Mouse (Mus musculus): Measurements from ENCODE around the gene 2900011O08Rik. TPM values are rescaled to one million over a fixed set of nuclear protein-coding genes. Genes with fewer than 3 reads are reported as not detected.

2900011O08Rik gene
- total and polyA plus RNA-seq, 2 experiments from 2014 or later, result 169 to 222 TPM

GRCm38 (mm10) chr16:14033076-14033475 is 46.7 kb downstream of the 2900011O08Rik start:
- ATAC-seq (ENCODE audit: low FRiP score) (no peak), DNase-seq (ENCODE audit: low spot score) (no peak)
- H3K4me1 ChIP-seq (ENCODE audit: insufficient read depth, low read length), result no peaks in the 10 kb centered on the region
- no peak overlapping the region for H3K4me2 ChIP-seq (ENCODE audit: low read depth, low read length, poor library complexity, severe bottlenecking)
- no peak for TF ChIP-seq CTCF (IDR thresholded peaks at IDR 0.05)
- no peak overlapping the region for H3K4me3 ChIP-seq (ENCODE audit: low read depth, low read length)
- H3K36me3 ChIP-seq (ENCODE audit: insufficient read depth, low read length), result no peaks in the 10 kb centered on the region; the same call in 1 of the 2 replicates
- H3K9ac ChIP-seq (replicated peaks; ENCODE audit: low read length, poor library complexity, severe bottlenecking), result no peak overlapping the region
- no peaks in the 10 kb centered on the region for H3K9me3 ChIP-seq (ENCODE audit: low read length)
- no peaks in the 10 kb centered on the region for H3K27me3 ChIP-seq (ENCODE audit: insufficient read depth, low read length)
- H3K27ac ChIP-seq (ENCODE audit: low read depth, low read length), result no peak overlapping the region
- 89% methylated on average over 4 of the region's 4 CpGs for WGBS

GRCm38 (mm10) chr16:14042421-14042820 is 56.0 kb downstream of the 2900011O08Rik start:
- Histone ChIP-seq H3K9me3 (ENCODE audit: low read length) (no peaks in the 10 kb centered on the region), H3K27me3 (ENCODE audit: insufficient read depth, low read length) (no peaks in the 10 kb centered on the region), H3K4me2 (ENCODE audit: low read depth, low read length, poor library complexity, severe bottlenecking) (no peak overlapping the region), H3K9ac (replicated peaks; ENCODE audit: low read length, poor library complexity, severe bottlenecking) (no peak overlapping the region), H3K4me1 (ENCODE audit: insufficient read depth, low read length) (no peaks in the 10 kb centered on the region), H3K36me3 (ENCODE audit: insufficient read depth, low read length) (no peaks in the 10 kb centered on the region), H3K4me3 (ENCODE audit: low read depth, low read length) (no peak overlapping the region), H3K27ac (ENCODE audit: low read depth, low read length) (no peak overlapping the region)
- 93% methylated on average over 2 of the region's 2 CpGs for WGBS
- ATAC-seq (ENCODE audit: low FRiP score), result no peak
- TF ChIP-seq CTCF (IDR thresholded peaks at IDR 0.05), result no peak
- no peak for DNase-seq (ENCODE audit: low spot score)

GRCm38 (mm10) chr16:14044695-14045094 is 58.3 kb downstream of the 2900011O08Rik start:
- DNase-seq (ENCODE audit: low spot score) (peak; percentile 38), ATAC-seq (ENCODE audit: low FRiP score) (no peak)
- Histone ChIP-seq H3K27ac (ENCODE audit: low read depth, low read length) (no peak overlapping the region), H3K9me3 (ENCODE audit: low read length) (no peaks in the 10 kb centered on the region), H3K4me2 (ENCODE audit: low read depth, low read length, poor library complexity, severe bottlenecking) (no peak overlapping the region), H3K9ac (replicated peaks; ENCODE audit: low read length, poor library complexity, severe bottlenecking) (no peak overlapping the region), H3K4me3 (ENCODE audit: low read depth, low read length) (no peak overlapping the region), H3K27me3 (ENCODE audit: insufficient read depth, low read length) (no peaks in the 10 kb centered on the region), H3K4me1 (ENCODE audit: insufficient read depth, low read length) (no peaks in the 10 kb centered on the region), H3K36me3 (ENCODE audit: insufficient read depth, low read length) (no peaks in the 10 kb centered on the region)
- TF ChIP-seq CTCF (IDR thresholded peaks at IDR 0.05), result no peak
- 78% methylated on average over 8 of the region's 8 CpGs for WGBS

- 76% methylated on average over 4 of the region's 4 CpGs for WGBS
- Histone ChIP-seq H3K4me2 (ENCODE audit: low read depth, low read length, poor library complexity, severe bottlenecking) (no peak overlapping the region), H3K27ac (ENCODE audit: low read depth, low read length) (no peak overlapping the region), H3K9me3 (ENCODE audit: low read length) (no peaks in the 10 kb centered on the region), H3K4me1 (ENCODE audit: insufficient read depth, low read length) (no peaks in the 10 kb centered on the region), H3K9ac (replicated peaks; ENCODE audit: low read length, poor library complexity, severe bottlenecking) (no peak overlapping the region), H3K27me3 (ENCODE audit: insufficient read depth, low read length) (no peaks in the 10 kb centered on the region), H3K4me3 (ENCODE audit: low read depth, low read length) (no peak overlapping the region), H3K36me3 (ENCODE audit: insufficient read depth, low read length) (peaks cover 7% of the 10 kb centered on the region; the same call in 1 of the 2 replicates)
- ATAC-seq (ENCODE audit: low FRiP score) (no peak), DNase-seq (ENCODE audit: low spot score) (no peak)
- no peak for TF ChIP-seq CTCF (IDR thresholded peaks at IDR 0.05)
These were observed 59.9 kb downstream of the 2900011O08Rik start for GRCm38 (mm10) chr16:14046224-14046756.

- no peak for TF ChIP-seq CTCF (IDR thresholded peaks at IDR 0.05)
- no peaks in the 10 kb centered on the region for H3K9me3 ChIP-seq (ENCODE audit: low read length)
- ATAC-seq (ENCODE audit: low FRiP score) (no peak), DNase-seq (ENCODE audit: low spot score) (peak; percentile 38)
- no peak overlapping the region for H3K27ac ChIP-seq (ENCODE audit: low read depth, low read length)
- peaks cover 7% of the 10 kb centered on the region; the same call in 1 of the 2 replicates for H3K36me3 ChIP-seq (ENCODE audit: insufficient read depth, low read length)
- no peak overlapping the region for H3K4me3 ChIP-seq (ENCODE audit: low read depth, low read length)
- no peaks in the 10 kb centered on the region for H3K4me1 ChIP-seq (ENCODE audit: insufficient read depth, low read length)
- H3K4me2 ChIP-seq (ENCODE audit: low read depth, low read length, poor library complexity, severe bottlenecking), result no peak overlapping the region
- H3K9ac ChIP-seq (replicated peaks; ENCODE audit: low read length, poor library complexity, severe bottlenecking), result no peak overlapping the region
- WGBS, result 89% methylated on average over 2 of the region's 2 CpGs
- H3K27me3 ChIP-seq (ENCODE audit: insufficient read depth, low read length), result no peaks in the 10 kb centered on the region
These were observed 65.8 kb downstream of the 2900011O08Rik start for GRCm38 (mm10) chr16:14052221-14052620.

- ATAC-seq (ENCODE audit: low FRiP score), result no peak
- 84% methylated on average over 5 of the region's 5 CpGs for WGBS
- no peak overlapping the region for H3K9ac ChIP-seq (replicated peaks; ENCODE audit: low read length, poor library complexity, severe bottlenecking)
- no peaks in the 10 kb centered on the region for H3K9me3 ChIP-seq (ENCODE audit: low read length)
- no peaks in the 10 kb centered on the region for H3K4me1 ChIP-seq (ENCODE audit: insufficient read depth, low read length)
- H3K27ac ChIP-seq (ENCODE audit: low read depth, low read length), result no peak overlapping the region
- no peak for DNase-seq (ENCODE audit: low spot score)
- peaks cover 7% of the 10 kb centered on the region; the same call in 1 of the 2 replicates for H3K36me3 ChIP-seq (ENCODE audit: insufficient read depth, low read length)
- no peak for TF ChIP-seq CTCF (IDR thresholded peaks at IDR 0.05)
- H3K4me2 ChIP-seq (ENCODE audit: low read depth, low read length, poor library complexity, severe bottlenecking), result no peak overlapping the region
- no peaks in the 10 kb centered on the region for H3K27me3 ChIP-seq (ENCODE audit: insufficient read depth, low read length)
- H3K4me3 ChIP-seq (ENCODE audit: low read depth, low read length), result no peak overlapping the region
These were observed 66.7 kb downstream of the 2900011O08Rik start for GRCm38 (mm10) chr16:14053116-14053515.
